Mouse (Mus musculus): ENCODE data around the gene Prrx2. TPM values are rescaled to one million over a fixed set of nuclear protein-coding genes. Genes with fewer than 3 reads are reported as not detected.

Prrx2 gene
- total RNA-seq, 2 experiments from 2014 or later: 3.1 to 4.9 TPM

GRCm38 (mm10) chr2:30863574-30863973 lies 28.8 kb downstream of the Prrx2 start:
- intact Hi-C loops (cut with DNase I): no loop called here
- DNase-seq: peak in 1 of 2 experiments; percentile 25

GRCm38 (mm10) chr2:30864968-30865381 lies 30.2 kb downstream of the Prrx2 start:
- DNase-seq: peak; percentile 36 to 41

GRCm38 (mm10) chr2:30865426-30865825 lies 30.7 kb downstream of the Prrx2 start:
- no peak for DNase-seq
- intact Hi-C loops (cut with DNase I): no loop called here

More at GRCm38 (mm10) chr2:30864968-30865381, 30.2 kb downstream of the Prrx2 start:
- intact Hi-C loops (cut with DNase I): no loop called here

DNA sequence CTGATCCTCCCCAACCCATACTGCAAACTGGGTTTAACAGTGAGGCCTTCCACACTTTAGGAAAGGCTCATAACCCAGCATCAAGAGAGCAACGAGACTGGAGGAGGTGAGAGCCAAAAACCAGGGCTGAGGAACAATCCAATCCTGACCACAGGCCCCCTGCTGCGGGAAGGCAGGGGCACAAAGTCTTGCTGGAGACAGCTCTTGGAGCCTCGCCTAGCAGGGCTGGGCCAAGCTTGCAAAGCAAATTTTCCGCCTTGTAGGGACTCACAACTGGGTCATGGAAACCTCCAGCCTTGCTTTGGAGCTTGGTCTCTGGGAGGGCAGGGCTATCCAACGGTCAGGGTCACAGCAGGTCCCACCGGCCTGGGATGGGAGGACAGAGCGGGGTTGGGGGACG lies 36.1 kb downstream of the Prrx2 start:
- intact Hi-C loops (cut with DNase I): no loop called here
- no peak for DNase-seq

- DNase-seq: no peak
- intact Hi-C loops (cut with DNase I): no loop called here
Measured at GRCm38 (mm10) chr2:30872669-30873068, 37.9 kb downstream of the Prrx2 start.

DNA sequence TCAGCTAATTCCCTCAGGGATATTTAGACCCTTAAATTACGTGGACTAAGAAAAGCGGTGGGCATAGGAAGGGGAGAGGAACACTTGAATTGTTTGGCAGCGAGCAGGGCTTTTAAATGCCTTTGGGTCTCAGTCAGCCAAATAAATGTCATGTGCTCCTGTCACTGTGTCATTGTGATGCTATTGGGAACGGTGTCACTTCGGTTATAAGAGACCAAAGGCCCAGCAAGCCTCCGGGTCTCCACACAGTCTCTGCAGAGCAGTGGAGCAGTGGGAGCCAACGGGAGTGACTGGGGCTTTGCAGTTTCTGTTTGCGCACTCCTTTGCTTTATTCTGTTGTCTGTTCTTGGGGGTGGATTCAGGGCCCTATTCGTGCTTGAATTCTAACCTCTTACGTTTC lies 39.7 kb downstream of the Prrx2 start:
- intact Hi-C loops (cut with DNase I): no loop called here
- DNase-seq: no peak

GRCm38 (mm10) chr2:30875096-30875495 lies 40.3 kb downstream of the Prrx2 start:
- intact Hi-C loops (cut with DNase I): no loop called here
- no peak for DNase-seq

DNA sequence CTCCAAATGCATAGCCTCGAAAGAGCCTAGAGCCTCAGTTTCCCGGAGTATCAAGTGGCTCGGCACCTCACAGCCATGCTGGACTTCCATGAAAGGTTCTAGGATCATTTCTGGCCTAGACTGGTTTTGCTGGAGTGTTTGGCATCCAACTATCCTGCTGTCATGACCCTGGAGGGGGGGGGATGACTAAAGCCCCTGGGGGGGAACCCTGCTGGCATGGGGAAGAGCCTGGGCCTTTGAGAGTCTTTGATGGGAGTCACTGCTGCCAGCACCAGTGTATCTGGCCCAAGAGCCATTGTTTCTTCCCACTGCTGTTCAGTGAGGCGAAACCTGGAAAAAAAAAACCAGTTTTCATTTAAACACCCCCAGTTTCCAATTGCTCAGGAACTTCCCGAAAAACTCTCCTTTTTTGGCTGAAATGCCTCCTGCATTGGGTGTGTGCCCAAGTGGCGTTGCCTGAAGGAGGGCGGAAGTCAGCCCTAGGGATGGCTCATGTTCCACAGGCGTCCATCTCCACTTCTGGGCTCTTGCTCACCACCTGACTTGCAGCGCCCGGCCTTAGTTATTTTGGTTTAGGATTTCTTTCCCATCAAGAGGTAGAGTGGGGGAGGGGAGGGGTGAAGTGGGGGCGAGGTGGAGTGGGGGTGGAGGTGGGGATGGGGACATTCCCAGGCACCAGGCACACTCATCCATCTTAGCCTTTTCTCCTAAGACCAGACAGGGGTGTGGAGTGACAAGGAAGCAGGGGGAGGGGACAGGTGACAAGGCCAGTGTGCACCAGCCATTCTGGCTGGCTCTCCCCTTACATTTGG lies 41.1 kb downstream of the Prrx2 start:
- peak in 1 of 2 experiments; percentile 18 for DNase-seq
- intact Hi-C loops (cut with DNase I): no loop called here

DNA sequence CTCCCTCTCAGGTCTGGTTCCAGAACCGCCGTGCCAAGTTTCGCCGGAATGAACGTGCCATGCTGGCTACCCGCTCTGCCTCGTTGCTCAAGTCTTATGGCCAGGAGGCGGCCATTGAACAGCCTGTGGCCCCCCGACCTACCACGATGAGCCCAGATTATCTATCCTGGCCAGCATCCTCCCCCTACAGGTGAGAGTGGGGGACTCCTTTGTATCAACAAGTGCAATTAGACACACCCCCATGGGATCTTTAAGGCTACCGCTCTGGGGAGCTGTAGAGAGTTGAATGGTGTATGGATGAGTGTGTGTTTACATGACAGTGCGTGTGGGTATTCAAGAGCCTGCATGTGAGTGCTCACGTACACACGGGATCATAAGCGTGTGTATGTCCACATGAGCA lies 44.7 kb downstream of the Prrx2 start:
- intact Hi-C loops (cut with DNase I): no loop called here
- DNase-seq: no peak

DNA sequence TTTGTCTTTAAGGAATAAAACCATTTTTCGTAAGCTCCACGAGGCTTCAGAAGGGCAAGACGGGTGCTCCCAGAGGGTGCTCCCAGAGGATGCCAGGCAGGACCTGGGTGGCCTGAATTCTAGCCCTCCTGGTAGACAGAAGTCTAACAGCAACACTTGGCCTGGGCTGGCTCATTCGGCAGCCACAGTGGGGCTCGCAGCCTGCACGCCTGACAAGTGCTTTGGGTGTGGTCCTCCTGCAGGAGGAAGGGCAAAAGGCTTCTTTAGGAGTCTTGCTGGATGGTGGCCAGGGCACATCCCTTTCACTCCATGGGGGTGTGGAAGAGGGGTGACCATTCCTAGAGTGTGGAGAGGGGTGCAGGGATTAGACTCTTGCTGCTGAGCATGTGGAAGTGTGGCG lies 46.4 kb downstream of the Prrx2 start:
- DNase-seq: no peak
- intact Hi-C loops (cut with DNase I): no loop called here

DNA sequence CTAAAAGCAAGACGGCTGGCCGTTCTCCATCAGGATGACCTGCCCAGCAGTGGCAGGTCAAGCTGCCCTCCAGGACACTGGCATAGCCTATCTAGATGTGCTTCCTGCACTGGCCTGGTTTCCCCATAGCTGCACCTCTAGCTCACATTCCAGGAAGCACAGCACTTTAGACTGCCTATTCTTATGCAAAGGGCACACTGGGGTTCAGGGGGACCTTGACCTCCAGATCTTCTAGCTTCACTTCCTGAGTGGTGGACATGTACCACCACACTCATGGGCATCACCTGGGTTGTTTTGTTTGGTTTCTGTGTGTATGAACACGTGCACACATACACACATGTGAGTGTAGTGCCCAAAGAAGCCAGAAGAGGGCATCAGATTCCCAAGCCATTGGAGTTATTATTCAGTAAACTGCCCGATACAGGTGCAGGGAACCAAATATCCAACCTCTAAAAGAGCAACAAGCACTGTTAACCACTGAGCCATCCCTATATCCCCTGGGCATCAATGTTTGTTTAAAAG lies 50.1 kb downstream of the Prrx2 start:
- no peak for DNase-seq
- intact Hi-C loops (cut with DNase I): no loop called here

DNA sequence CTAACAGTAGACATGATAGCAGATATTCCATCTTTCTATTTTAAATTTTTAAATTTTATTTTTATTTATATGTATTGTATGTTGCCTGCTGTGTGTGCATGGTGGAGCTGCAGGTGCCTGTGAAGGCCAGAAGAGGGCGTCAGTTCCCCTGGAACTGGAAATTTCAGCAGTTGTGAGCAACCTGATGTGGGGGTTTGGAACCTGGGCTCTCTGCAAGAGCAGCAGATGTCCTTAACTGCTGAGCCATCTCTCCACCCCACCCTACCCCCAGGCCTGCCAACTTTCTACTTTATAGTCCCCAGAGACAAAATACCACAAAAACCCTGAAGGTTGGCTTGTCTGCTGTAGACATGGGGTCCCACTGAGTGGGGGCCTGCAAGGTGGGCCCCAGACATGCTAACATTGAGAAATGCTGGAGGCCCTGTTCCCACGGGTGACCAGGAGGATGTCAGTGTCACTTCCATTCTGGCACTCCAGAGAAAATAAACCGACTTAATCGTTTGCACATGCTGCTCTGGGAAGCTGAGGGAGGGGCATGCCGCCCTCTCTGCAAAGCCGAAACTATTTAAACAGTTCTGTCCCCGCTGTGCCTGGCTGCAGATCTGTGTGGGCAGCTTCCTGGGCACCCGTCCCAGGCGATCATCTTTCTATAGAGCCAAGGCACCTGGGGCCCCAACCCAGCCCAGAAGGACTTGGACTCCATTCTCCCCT lies 50.8 kb downstream of the Prrx2 start:
- no peak for DNase-seq
- intact Hi-C loops (cut with DNase I): no loop called here

- intact Hi-C loops (cut with DNase I): loop anchor here (1.0 kb wide), 1 partner anchor 43 kb away; no protein-coding TSS in a partner anchor
- DNase-seq: peak; percentile 57 to 80
Measured at GRCm38 (mm10) chr2:30891002-30891401, 56.2 kb downstream of the Prrx2 start.

DNA sequence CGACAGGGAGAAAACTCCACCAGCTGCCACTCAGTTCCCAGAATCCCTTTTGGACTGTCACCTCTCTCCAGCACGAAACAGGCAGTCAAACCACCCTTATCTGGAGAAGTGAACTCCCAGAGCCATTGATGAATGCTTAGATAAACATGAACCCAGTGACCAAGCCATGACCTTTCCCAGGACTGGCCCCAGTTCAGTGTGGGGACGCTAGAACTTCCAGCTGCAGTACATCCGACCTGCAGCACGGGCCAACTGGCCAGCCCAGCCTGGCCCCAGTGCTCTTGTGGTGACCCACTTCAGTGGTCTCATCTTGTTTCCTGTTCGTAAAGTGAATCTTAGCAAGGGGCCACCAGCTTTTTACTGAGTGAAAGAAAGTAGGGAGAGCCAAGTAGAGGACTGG lies 58.6 kb downstream of the Prrx2 start:
- intact Hi-C loops (cut with DNase I): no loop called here
- no peak for DNase-seq

DNA sequence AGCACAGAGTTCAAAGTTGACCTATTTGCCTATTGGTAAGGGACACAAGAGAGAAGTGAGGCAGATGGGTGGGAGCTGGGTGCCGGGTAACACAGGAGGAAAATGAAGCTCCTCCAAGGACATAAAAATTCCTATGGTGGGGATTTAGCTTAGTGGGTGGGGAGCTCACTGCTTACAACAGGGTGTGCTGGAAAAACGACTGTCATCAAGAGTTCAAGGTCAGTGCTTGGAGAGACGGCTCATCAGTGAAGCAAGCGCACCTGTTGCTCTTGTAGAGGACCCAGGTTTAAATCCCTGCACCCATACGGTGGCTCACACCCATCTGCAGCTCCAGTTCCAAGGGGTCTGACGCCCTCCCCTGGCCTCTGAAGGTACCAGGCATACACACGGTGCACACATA lies 59.2 kb downstream of the Prrx2 start:
- DNase-seq: no peak
- intact Hi-C loops (cut with DNase I): no loop called here

GRCm38 (mm10) chr2:30897291-30897690 lies 62.5 kb downstream of the Prrx2 start:
- intact Hi-C loops (cut with DNase I): no loop called here
- DNase-seq: no peak

GRCm38 (mm10) chr2:30899397-30900069 lies 64.8 kb downstream of the Prrx2 start:
- no peak for DNase-seq
- intact Hi-C loops (cut with DNase I): no loop called here

- no peak for DNase-seq
- intact Hi-C loops (cut with DNase I): no loop called here
Measured at GRCm38 (mm10) chr2:30901646-30902160, 66.9 kb downstream of the Prrx2 start.

- no peak for DNase-seq
- intact Hi-C loops (cut with DNase I): no loop called here
Measured at GRCm38 (mm10) chr2:30902256-30902655, 67.5 kb downstream of the Prrx2 start.

- DNase-seq: no peak
- intact Hi-C loops (cut with DNase I): no loop called here
Measured at GRCm38 (mm10) chr2:30902726-30903722, 68.3 kb downstream of the Prrx2 start.

Measured in heart, postnatal 10 days (tissue).